Mouse (Mus musculus): ENCODE results near the gene Rbfox3.

GRCm38 (mm10) chr11:118569571-118570062, 341.8 kb downstream of the Rbfox3 start:
- TF ChIP-seq GATA1 (IDR thresholded peaks at IDR 0.05; ENCODE audit: borderline replicate concordance, low read length), result no peak
- TF ChIP-seq FLI1 (IDR thresholded peaks at IDR 0.05; ENCODE audit: low read length), result no peak
